Mouse (Mus musculus): ENCODE data around the gene Ltc4s. TPM values are rescaled to one million over a fixed set of nuclear protein-coding genes. Genes with fewer than 3 reads are reported as not detected.

Gene Ltc4s
- polyA plus RNA-seq, 1 experiment from 2014 or later = 0.60 TPM

DNA sequence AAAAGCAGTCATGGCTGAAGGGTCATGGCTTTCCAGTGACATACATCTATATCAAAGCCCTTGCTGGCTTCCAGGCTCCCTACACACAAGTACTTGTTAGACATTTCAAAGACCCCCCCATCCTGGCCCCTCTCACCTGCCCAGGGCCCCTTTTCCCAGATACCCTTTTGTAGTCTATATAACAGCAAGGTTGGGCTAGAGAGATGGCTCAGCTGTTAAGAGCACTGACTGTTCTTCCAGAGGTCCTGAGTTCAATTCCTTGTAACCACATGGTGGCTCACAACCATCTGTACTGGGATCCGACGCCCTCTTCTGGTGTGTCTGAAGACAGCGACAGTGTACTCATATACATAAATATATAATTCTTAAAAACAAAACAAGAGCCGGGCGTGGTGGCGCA is 23.8 kb downstream of the Ltc4s start:
- H3K9ac ChIP-seq = no peak overlapping the region
- H3K4me1 ChIP-seq = peaks cover 18% of the 10 kb centered on the region
- no peak overlapping the region for H3K4me3 ChIP-seq (replicated peaks)
- no peak for ATAC-seq (ENCODE audit: low FRiP score)
- no peak overlapping the region for H3K27ac ChIP-seq
- H3K36me3 ChIP-seq (replicated peaks) = no peaks in the 10 kb centered on the region
- no peaks in the 10 kb centered on the region for H3K27me3 ChIP-seq
- 92% methylated on average over 6 of the region's 6 CpGs for WGBS
- H3K4me2 ChIP-seq = no peak overlapping the region
- no peaks in the 10 kb centered on the region for H3K9me3 ChIP-seq

- Histone ChIP-seq H3K4me1 (peaks cover 27% of the 10 kb centered on the region), H3K9ac (no peak overlapping the region), H3K27me3 (no peaks in the 10 kb centered on the region), H3K36me3 (replicated peaks) (no peaks in the 10 kb centered on the region), H3K27ac (0 out of 2 replicates have a peak overlapping the region, but pooled peaks have one; percentile 0), H3K4me3 (replicated peaks) (no peak overlapping the region), H3K9me3 (no peaks in the 10 kb centered on the region), H3K4me2 (no peak overlapping the region)
- 67% methylated on average over 11 of the region's 11 CpGs for WGBS
- no peak for ATAC-seq (ENCODE audit: low FRiP score)
These were observed 25.3 kb downstream of the Ltc4s start for GRCm38 (mm10) chr11:50212848-50213758.

- H3K4me3 ChIP-seq (replicated peaks) = no peak overlapping the region
- H3K4me2 ChIP-seq = no peak overlapping the region
- peaks cover 7% of the 10 kb centered on the region for H3K36me3 ChIP-seq (replicated peaks)
- no peaks in the 10 kb centered on the region for H3K27me3 ChIP-seq
- no peak overlapping the region for H3K9ac ChIP-seq
- 81% methylated on average over 3 of the region's 3 CpGs for WGBS
- H3K27ac ChIP-seq = no peak overlapping the region
- H3K4me1 ChIP-seq = peaks cover 27% of the 10 kb centered on the region
- no peak for ATAC-seq (ENCODE audit: low FRiP score)
- no peaks in the 10 kb centered on the region for H3K9me3 ChIP-seq
These were observed 26.2 kb downstream of the Ltc4s start for GRCm38 (mm10) chr11:50212060-50212739.

GRCm38 (mm10) chr11:50211322-50212059 is 26.9 kb downstream of the Ltc4s start:
- no peak for ATAC-seq (ENCODE audit: low FRiP score)
- 90% methylated on average over 3 of the region's 3 CpGs for WGBS
- Histone ChIP-seq H3K9me3 (no peaks in the 10 kb centered on the region), H3K36me3 (replicated peaks) (peaks cover 15% of the 10 kb centered on the region), H3K27me3 (no peaks in the 10 kb centered on the region), H3K27ac (peak overlapping the region; percentile 93; the same call in 1 of the 2 replicates), H3K4me1 (peaks cover 25% of the 10 kb centered on the region), H3K9ac (no peak overlapping the region; the same call in 1 of the 2 replicates), H3K4me2 (peak overlapping the region; percentile 61), H3K4me3 (replicated peaks) (peak overlapping the region; percentile 68)

- H3K27me3 ChIP-seq = no peaks in the 10 kb centered on the region
- peaks cover 23% of the 10 kb centered on the region for H3K36me3 ChIP-seq (replicated peaks)
- peak within 1 kb of the TSS; percentile 73 for H3K9ac ChIP-seq
- peak; percentile 83 for ATAC-seq (ENCODE audit: low FRiP score)
- no peaks in the 10 kb centered on the region for H3K9me3 ChIP-seq
- H3K27ac ChIP-seq = peak within 1 kb of the TSS; percentile 93
- peaks cover 17% of the 10 kb centered on the region for H3K4me1 ChIP-seq
- WGBS = under 1% methylated on average over 43 of the region's 48 CpGs
- H3K4me2 ChIP-seq = peak within 1 kb of the TSS; percentile 61
- peak within 1 kb of the TSS; percentile 68 for H3K4me3 ChIP-seq (replicated peaks)
These were observed 27.8 kb downstream of the Ltc4s start, which contains the start of the genes Sqstm1 and Mgat4b for GRCm38 (mm10) chr11:50210505-50211151. Gene Sqstm1, minus strand, starts transcription at chr11:50210827. Gene Mgat4b, plus strand, starts transcription at chr11:50210890.

DNA sequence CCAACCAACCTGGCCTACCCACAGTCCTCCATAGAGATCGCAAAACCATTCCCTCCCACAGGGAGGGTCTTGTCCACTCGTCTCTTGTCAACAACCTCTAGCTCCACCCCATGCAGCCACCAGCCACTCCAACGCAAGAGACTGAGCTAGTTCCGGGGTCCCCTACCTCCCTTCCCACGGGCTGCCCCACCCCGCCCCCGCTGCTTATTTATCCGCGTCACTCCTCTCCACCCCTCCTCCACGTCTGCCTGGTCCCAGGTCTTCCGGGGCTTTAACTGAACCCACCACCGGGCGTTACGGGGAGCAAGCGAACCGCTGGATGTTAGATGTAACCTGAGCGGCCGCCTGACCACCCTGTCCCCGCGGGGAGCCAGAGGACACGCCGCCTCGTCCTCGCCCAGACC is 28.3 kb downstream of the Ltc4s start:
- H3K4me1 ChIP-seq = peaks cover 13% of the 10 kb centered on the region
- H3K4me2 ChIP-seq = peak overlapping the region; percentile 61
- WGBS = under 1% methylated on average over 24 of the region's 24 CpGs
- H3K27ac ChIP-seq = peak overlapping the region; percentile 93
- no peaks in the 10 kb centered on the region for H3K27me3 ChIP-seq
- H3K4me3 ChIP-seq (replicated peaks) = peak overlapping the region; percentile 68
- H3K36me3 ChIP-seq (replicated peaks) = peaks cover 28% of the 10 kb centered on the region
- H3K9ac ChIP-seq = peak overlapping the region; percentile 73
- peak; percentile 95 for ATAC-seq (ENCODE audit: low FRiP score)
- no peaks in the 10 kb centered on the region for H3K9me3 ChIP-seq

DNA sequence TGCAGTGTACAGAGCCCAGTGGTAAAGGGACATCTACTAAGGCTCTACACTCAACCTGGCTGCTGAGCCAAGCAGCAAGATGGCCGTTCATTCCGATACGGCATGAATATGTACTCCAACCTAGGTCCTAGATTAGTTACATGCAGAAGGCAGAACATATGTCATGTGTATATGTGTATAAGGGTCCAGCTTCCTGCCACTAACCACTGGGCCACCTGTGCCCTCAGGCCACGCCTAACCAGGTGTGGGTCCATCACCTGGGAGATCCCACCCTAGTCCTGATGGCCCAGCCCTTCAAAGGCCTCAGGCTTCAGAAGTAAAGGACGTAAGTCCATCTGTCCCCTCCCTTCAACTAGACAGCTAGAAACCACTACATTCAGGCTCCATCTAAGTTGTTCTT is 30.4 kb downstream of the Ltc4s start:
- WGBS = 98% methylated on average over 5 of the region's 5 CpGs
- no peak overlapping the region for H3K4me2 ChIP-seq
- no peaks in the 10 kb centered on the region for H3K27me3 ChIP-seq
- no peak overlapping the region for H3K4me3 ChIP-seq (replicated peaks)
- peaks cover 13% of the 10 kb centered on the region for H3K4me1 ChIP-seq
- ATAC-seq (ENCODE audit: low FRiP score) = no peak
- no peak overlapping the region for H3K27ac ChIP-seq
- H3K36me3 ChIP-seq (replicated peaks) = peaks cover 46% of the 10 kb centered on the region
- H3K9ac ChIP-seq = no peak overlapping the region
- no peaks in the 10 kb centered on the region for H3K9me3 ChIP-seq

GRCm38 (mm10) chr11:50207344-50207743 is 31.1 kb downstream of the Ltc4s start:
- peaks cover 52% of the 10 kb centered on the region for H3K36me3 ChIP-seq (replicated peaks)
- no peaks in the 10 kb centered on the region for H3K27me3 ChIP-seq
- H3K9ac ChIP-seq = no peak overlapping the region
- WGBS = 97% methylated on average over 14 of the region's 14 CpGs
- peaks cover 13% of the 10 kb centered on the region for H3K4me1 ChIP-seq
- no peak overlapping the region for H3K4me3 ChIP-seq (replicated peaks)
- no peak overlapping the region for H3K4me2 ChIP-seq
- no peak for ATAC-seq (ENCODE audit: low FRiP score)
- no peak overlapping the region for H3K27ac ChIP-seq
- H3K9me3 ChIP-seq = no peaks in the 10 kb centered on the region

- no peak for ATAC-seq (ENCODE audit: low FRiP score)
- H3K27me3 ChIP-seq = no peaks in the 10 kb centered on the region
- no peak overlapping the region for H3K4me3 ChIP-seq (replicated peaks)
- H3K27ac ChIP-seq = no peak overlapping the region
- H3K4me1 ChIP-seq = peaks cover 11% of the 10 kb centered on the region
- no peaks in the 10 kb centered on the region for H3K9me3 ChIP-seq
- no peak overlapping the region for H3K9ac ChIP-seq
- 85% methylated on average over 2 of the region's 2 CpGs for WGBS
- peaks cover 65% of the 10 kb centered on the region for H3K36me3 ChIP-seq (replicated peaks)
- H3K4me2 ChIP-seq = no peak overlapping the region
These were observed 32.4 kb downstream of the Ltc4s start for GRCm38 (mm10) chr11:50206037-50206436.

GRCm38 (mm10) chr11:50205434-50205833 is 33.0 kb downstream of the Ltc4s start:
- Histone ChIP-seq H3K36me3 (replicated peaks) (peaks cover 71% of the 10 kb centered on the region), H3K4me2 (no peak overlapping the region), H3K4me3 (replicated peaks) (no peak overlapping the region), H3K27ac (no peak overlapping the region), H3K9me3 (no peaks in the 10 kb centered on the region), H3K9ac (no peak overlapping the region), H3K4me1 (peaks cover 9% of the 10 kb centered on the region), H3K27me3 (no peaks in the 10 kb centered on the region)
- ATAC-seq (ENCODE audit: low FRiP score) = no peak
- WGBS = 93% methylated on average over 3 of the region's 3 CpGs

DNA sequence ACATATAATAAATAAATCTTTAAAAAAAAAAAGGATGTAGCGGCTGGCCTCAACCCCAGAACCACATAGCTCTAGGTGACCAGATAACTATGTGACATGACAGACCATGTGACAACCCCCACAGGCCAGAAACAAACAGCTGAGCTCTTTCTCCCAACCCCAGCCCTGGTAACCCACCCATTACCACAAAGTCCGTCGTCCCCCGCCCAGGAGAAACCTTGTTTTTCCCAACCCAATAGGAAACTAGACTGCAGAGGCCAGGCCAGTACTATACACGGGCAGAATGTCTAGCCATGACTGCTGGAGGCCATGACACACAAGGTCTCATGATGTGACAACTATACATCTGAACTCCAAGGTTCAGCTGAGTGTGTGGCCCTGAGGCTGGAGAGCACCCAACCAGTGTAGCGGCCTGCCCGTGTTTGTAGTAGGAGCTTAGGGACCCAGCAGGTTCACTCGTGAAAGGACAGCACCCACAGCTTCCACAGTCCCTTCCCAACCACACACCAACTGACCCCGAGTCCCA is 35.1 kb downstream of the Ltc4s start:
- Histone ChIP-seq H3K9me3 (no peaks in the 10 kb centered on the region), H3K9ac (no peak overlapping the region), H3K4me3 (replicated peaks) (no peak overlapping the region), H3K27ac (no peak overlapping the region), H3K36me3 (replicated peaks) (peaks cover 89% of the 10 kb centered on the region), H3K27me3 (no peaks in the 10 kb centered on the region), H3K4me2 (no peak overlapping the region), H3K4me1 (no peaks in the 10 kb centered on the region; the same call in 1 of the 2 replicates)
- 90% methylated on average over 9 of the region's 9 CpGs for WGBS
- no peak for ATAC-seq (ENCODE audit: low FRiP score)
